Mouse (Mus musculus): ENCODE results near the gene Prkar2a. TPM values are rescaled to one million over a fixed set of nuclear protein-coding genes. Genes with fewer than 3 reads are reported as not detected.

The Prkar2a gene
- polyA plus RNA-seq (2012; rRNA removed): 5.7 and 5.8 TPM in 2 replicates

DNA sequence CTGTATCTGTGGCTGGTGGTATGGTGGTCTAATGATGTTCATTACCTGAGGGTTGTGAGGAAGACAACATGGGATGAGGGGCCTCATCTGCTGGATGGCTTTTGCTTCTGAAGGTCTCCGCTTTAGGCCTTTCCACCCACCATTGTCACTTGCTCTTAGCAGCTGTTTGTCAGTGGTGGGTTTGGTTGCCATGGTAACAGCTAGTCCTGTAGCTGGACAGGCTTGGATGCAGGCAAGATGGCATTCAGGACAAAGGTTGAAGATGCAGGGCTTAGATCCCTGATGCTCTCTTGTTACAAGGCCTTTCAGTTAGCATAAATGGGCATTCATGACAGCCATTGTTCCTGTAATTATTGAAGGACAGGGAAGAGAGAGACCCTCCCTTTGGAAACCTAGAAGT, at the start of gene Prkar2a:
Prkar2a (plus strand) TSS at position 209 of the 400 bp plus-strand sequence.
- WGBS: 100% methylated on average over 1 of the region's 1 CpGs
- Histone ChIP-seq H3K4me1 (replicated peaks; ENCODE audit: control insufficient read depth, insufficient read depth, low read length) (peaks cover 11% of the 10 kb centered on the region), H3K27me3 (ENCODE audit: control insufficient read depth, insufficient read depth, low read length) (no peaks in the 10 kb centered on the region; the same call in 1 of the 2 replicates), H3K36me3 (ENCODE audit: control insufficient read depth, insufficient read depth, low read length) (no peaks in the 10 kb centered on the region), H3K4me3 (ENCODE audit: control insufficient read depth, insufficient read depth, low read length) (no peak within 1 kb of the TSS), H3K27ac (ENCODE audit: control insufficient read depth, insufficient read depth, low read length) (no peak within 1 kb of the TSS)
- TF ChIP-seq POLR2A (IDR thresholded peaks at IDR 0.05; ENCODE audit: control insufficient read depth, extremely low read depth, insufficient read depth, low read length, poor library complexity) (no peak), CTCF (IDR thresholded peaks at IDR 0.05; ENCODE audit: borderline replicate concordance, control insufficient read depth, extremely low read depth, insufficient read depth, low read length, poor library complexity) (no peak)
- DNase-seq: no peak

DNA sequence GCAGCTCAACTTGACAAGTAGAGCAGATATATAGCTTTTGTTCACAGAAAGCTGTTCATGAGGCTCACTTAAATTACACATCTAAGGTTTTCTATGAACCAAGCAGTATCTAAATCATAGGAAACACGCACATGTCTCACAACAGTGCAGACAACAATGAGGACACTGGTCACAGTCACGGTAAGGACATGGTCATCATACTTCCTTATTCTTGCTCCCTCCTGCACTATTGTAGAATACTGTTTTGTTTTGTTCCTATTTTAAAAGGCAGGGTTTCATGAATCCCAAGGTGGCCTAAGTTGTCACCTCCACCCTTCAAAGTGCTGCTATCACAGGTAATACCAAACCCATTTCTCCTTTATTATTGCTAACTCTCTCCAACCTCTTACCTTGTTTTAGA, 49.3 kb upstream of the Prkar2a start:
- WGBS: 69% methylated on average over 2 of the region's 2 CpGs
- no peak for DNase-seq
- Histone ChIP-seq H3K27me3 (ENCODE audit: control insufficient read depth, insufficient read depth, low read length) (no peaks in the 10 kb centered on the region), H3K27ac (ENCODE audit: control insufficient read depth, insufficient read depth, low read length) (no peak overlapping the region), H3K36me3 (ENCODE audit: control insufficient read depth, insufficient read depth, low read length) (peaks cover 22% of the 10 kb centered on the region), H3K4me3 (ENCODE audit: control insufficient read depth, insufficient read depth, low read length) (no peak overlapping the region), H3K4me1 (replicated peaks; ENCODE audit: control insufficient read depth, insufficient read depth, low read length) (no peaks in the 10 kb centered on the region)
- TF ChIP-seq POLR2A (IDR thresholded peaks at IDR 0.05; ENCODE audit: control insufficient read depth, extremely low read depth, insufficient read depth, low read length, poor library complexity) (no peak), CTCF (IDR thresholded peaks at IDR 0.05; ENCODE audit: borderline replicate concordance, control insufficient read depth, extremely low read depth, insufficient read depth, low read length, poor library complexity) (no peak)

DNA sequence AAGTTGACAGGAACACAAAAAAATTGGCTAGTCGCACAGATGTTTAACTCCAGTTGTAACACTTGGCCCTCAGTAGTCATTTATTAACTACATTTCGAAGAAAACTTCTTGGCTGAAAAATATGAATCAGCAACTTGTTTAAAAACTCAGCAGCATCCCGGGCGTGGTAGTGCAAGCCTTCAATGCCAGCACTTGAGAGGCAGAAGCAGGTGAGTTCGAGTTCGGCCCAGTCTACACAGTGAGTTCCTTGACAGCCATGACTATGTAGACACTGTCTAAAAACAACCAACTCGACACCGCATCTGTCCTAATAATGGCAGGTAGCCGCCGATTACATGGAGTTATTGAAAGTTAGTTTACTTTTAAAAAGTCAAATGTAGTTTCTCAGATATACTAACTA, 40.9 kb upstream of the Prkar2a start:
- H3K27ac ChIP-seq (ENCODE audit: control insufficient read depth, insufficient read depth, low read length): no peak overlapping the region
- peaks cover 5% of the 10 kb centered on the region; the same call in 1 of the 2 replicates for H3K36me3 ChIP-seq (ENCODE audit: control insufficient read depth, insufficient read depth, low read length)
- TF ChIP-seq POLR2A (IDR thresholded peaks at IDR 0.05; ENCODE audit: control insufficient read depth, extremely low read depth, insufficient read depth, low read length, poor library complexity) (no peak), CTCF (IDR thresholded peaks at IDR 0.05; ENCODE audit: borderline replicate concordance, control insufficient read depth, extremely low read depth, insufficient read depth, low read length, poor library complexity) (no peak)
- H3K4me1 ChIP-seq (replicated peaks; ENCODE audit: control insufficient read depth, insufficient read depth, low read length): peaks cover 8% of the 10 kb centered on the region
- H3K27me3 ChIP-seq (ENCODE audit: control insufficient read depth, insufficient read depth, low read length): no peaks in the 10 kb centered on the region
- H3K4me3 ChIP-seq (ENCODE audit: control insufficient read depth, insufficient read depth, low read length): peak overlapping the region; percentile 93
- DNase-seq: no peak
- WGBS: 20% methylated on average over 10 of the region's 10 CpGs

DNA sequence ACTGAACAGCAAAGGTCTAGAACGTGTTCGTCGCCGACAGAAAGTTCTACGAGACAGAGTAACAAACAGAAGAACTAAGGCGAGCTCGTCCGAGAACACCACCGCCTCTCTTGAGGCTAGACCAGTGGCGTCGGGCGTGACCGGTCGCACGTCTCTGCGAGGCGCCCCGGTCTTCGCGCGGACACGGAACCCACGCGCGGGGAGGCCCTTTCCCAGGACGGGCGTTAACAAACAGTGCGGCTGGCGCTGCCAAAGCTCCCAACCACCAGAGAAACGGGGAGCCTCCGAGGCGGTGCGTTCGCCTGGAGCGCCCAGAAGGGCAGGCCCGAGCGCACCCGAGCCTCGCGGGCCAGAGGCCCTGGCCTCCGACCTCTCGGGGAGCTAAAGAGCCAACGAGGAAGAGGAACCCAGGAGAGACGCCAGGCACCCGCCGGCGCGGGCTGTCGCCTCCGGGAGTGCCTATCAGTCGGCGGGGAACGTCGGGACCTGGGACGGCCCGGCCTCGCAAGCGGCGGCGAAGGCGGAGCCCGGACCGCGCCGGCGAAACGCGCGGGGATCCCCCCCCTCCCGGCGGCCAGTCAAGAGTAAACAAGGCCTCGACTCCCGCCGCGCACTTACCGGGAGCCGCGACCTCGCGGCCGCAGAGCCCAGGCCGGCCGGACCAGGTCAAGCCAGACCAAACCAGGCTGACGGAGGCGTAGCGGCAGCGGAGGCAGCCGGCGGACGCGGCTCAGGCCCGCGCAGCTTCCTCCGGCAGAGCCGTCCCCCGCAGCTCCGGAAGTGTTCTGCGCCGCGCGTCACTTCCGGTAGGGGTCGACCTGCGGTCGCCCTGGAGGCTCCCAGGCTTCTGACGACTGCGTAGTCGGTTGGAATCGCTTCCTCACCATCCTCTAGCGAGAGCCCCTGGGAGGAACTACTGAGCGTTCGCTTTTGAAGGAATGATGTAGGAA, 40.2 kb upstream of the Prkar2a start, which contains the start of gene Arih2:
Arih2 (minus strand) TSS at position 776 of the 950 bp plus-strand sequence.
- no peaks in the 10 kb centered on the region for H3K36me3 ChIP-seq (ENCODE audit: control insufficient read depth, insufficient read depth, low read length)
- peak; percentile 74; the same call in 1 of the 2 replicates for TF ChIP-seq POLR2A (IDR thresholded peaks at IDR 0.05; ENCODE audit: control insufficient read depth, extremely low read depth, insufficient read depth, low read length, poor library complexity)
- TF ChIP-seq CTCF (IDR thresholded peaks at IDR 0.05; ENCODE audit: borderline replicate concordance, control insufficient read depth, extremely low read depth, insufficient read depth, low read length, poor library complexity): no peak
- under 1% methylated on average over 112 of the region's 112 CpGs for WGBS
- H3K27me3 ChIP-seq (ENCODE audit: control insufficient read depth, insufficient read depth, low read length): no peaks in the 10 kb centered on the region
- peak; percentile 91 for DNase-seq
- peak within 1 kb of the TSS; percentile 82 for H3K27ac ChIP-seq (ENCODE audit: control insufficient read depth, insufficient read depth, low read length)
- peak within 1 kb of the TSS; percentile 93 for H3K4me3 ChIP-seq (ENCODE audit: control insufficient read depth, insufficient read depth, low read length)
- H3K4me1 ChIP-seq (replicated peaks; ENCODE audit: control insufficient read depth, insufficient read depth, low read length): peaks cover 8% of the 10 kb centered on the region

DNA sequence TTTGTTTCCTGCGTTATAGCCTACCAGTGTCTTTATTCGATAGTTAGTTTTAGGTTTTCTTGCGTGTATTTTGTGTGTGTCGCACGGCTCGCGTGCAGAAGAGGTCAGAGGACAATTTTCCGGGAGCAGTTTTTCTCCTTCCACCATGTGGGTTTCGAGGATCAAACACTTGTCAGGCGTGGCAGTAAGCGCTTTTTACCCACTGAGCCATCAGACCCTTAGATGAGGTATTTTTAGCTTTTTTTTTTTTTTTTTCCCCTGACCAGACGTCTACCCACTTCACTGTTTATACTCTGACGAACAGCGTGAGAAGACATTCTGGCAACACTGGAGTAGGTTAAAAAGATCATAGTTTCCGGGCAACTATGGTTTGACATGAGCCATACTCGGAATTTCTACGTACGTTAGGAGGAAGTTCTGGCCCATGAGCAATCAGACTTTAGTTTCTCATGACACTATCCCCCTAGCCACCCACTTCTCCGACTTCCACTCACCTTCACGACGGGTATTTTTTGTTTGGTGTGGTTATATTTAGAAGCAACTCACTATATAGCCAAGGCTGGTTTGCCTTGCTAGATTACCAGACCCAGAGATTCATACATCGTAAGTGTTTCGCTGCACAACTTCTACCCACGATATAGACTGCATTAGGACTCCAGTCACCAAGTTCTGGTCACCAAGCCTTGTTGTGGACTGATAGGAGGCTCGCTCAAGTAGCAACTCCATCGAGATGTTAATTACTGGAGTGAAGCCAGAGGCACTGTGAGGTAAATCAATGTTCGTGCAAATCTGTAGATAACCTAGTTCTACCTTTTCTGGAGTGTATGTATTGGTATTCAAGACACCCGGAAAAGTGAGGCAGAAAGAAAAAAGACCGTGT, 39.3 kb upstream of the Prkar2a start:
- Histone ChIP-seq H3K36me3 (ENCODE audit: control insufficient read depth, insufficient read depth, low read length) (no peaks in the 10 kb centered on the region), H3K27me3 (ENCODE audit: control insufficient read depth, insufficient read depth, low read length) (no peaks in the 10 kb centered on the region), H3K27ac (ENCODE audit: control insufficient read depth, insufficient read depth, low read length) (peak overlapping the region; percentile 82), H3K4me3 (ENCODE audit: control insufficient read depth, insufficient read depth, low read length) (peak overlapping the region; percentile 93), H3K4me1 (replicated peaks; ENCODE audit: control insufficient read depth, insufficient read depth, low read length) (peaks cover 8% of the 10 kb centered on the region)
- 19% methylated on average over 29 of the region's 29 CpGs for WGBS
- TF ChIP-seq CTCF (IDR thresholded peaks at IDR 0.05; ENCODE audit: borderline replicate concordance, control insufficient read depth, extremely low read depth, insufficient read depth, low read length, poor library complexity) (no peak), POLR2A (IDR thresholded peaks at IDR 0.05; ENCODE audit: control insufficient read depth, extremely low read depth, insufficient read depth, low read length, poor library complexity) (no peak)
- no peak for DNase-seq

Data from thymus, adult 2 months (tissue).